Mouse (Mus musculus) spleen, adult 12 weeks (tissue): ENCODE measurements around the gene Rab22a.
"Not testable (repeated sequence)": the region's sequence is repeated elsewhere in the genome, so short reads cannot be mapped to it uniquely, and the experiment has no call there.

ENCODE experiments used
- DNase-seq: peaks from one replicate; pipeline ENCODE4 v3.0.0; 2022; ENCODE audit warnings: low spot score

Rab22a gene

GRCm38 (mm10) chr2:173719115-173719514 is 59.6 kb downstream of the Rab22a start, which contains the start of gene 1700010B08Rik:
1700010B08Rik (plus strand) TSS chr2:173719415.
- DNase-seq: not testable (repeated sequence)

- no peak for DNase-seq
These were observed 62.8 kb downstream of the Rab22a start for GRCm38 (mm10) chr2:173722251-173722857.

GRCm38 (mm10) chr2:173724382-173724781 is 64.8 kb downstream of the Rab22a start:
- no peak for DNase-seq

GRCm38 (mm10) chr2:173724940-173725807 is 65.6 kb downstream of the Rab22a start:
- no peak for DNase-seq

GRCm38 (mm10) chr2:173725819-173726218 is 66.3 kb downstream of the Rab22a start:
- no peak for DNase-seq

GRCm38 (mm10) chr2:173730444-173730966 is 70.9 kb downstream of the Rab22a start:
- DNase-seq: no peak

GRCm38 (mm10) chr2:173734426-173734825 is 74.9 kb downstream of the Rab22a start:
- no peak for DNase-seq

- DNase-seq: peak; percentile 97
These were observed 77.8 kb downstream of the Rab22a start, which contains the start of gene Vapb for GRCm38 (mm10) chr2:173737222-173737989. Vapb (plus strand) TSS chr2:173737511.

GRCm38 (mm10) chr2:173738232-173738631 is 78.7 kb downstream of the Rab22a start:
- DNase-seq: no peak

GRCm38 (mm10) chr2:173739107-173739506 is 79.5 kb downstream of the Rab22a start:
- no peak for DNase-seq

- DNase-seq: no peak
These were observed 82.5 kb downstream of the Rab22a start for GRCm38 (mm10) chr2:173742090-173742489.

- DNase-seq: no peak
These were observed 83.2 kb downstream of the Rab22a start for GRCm38 (mm10) chr2:173742744-173743143.

GRCm38 (mm10) chr2:173744070-173744815 is 84.7 kb downstream of the Rab22a start:
- no peak for DNase-seq

GRCm38 (mm10) chr2:173748961-173749659 is 89.5 kb downstream of the Rab22a start:
- DNase-seq: no peak

- no peak for DNase-seq
These were observed 96.0 kb downstream of the Rab22a start for GRCm38 (mm10) chr2:173755433-173756144.
